Mouse (Mus musculus) heart, postnatal 10 days (tissue): ENCODE results near the gene Ncapg. TPM values are rescaled to one million over a fixed set of nuclear protein-coding genes. Genes with fewer than 3 reads are reported as not detected.
"Not testable (repeated sequence)": the region's sequence is repeated elsewhere in the genome, so short reads cannot be mapped to it uniquely, and the experiment has no call there.

Experiments used
- DNase-seq, 2 experiments: peaks; one replicate each; pipeline ENCODE4 v3.0.0; 2021
- intact Hi-C: fragments of 180-260 bp; cut with DNase I; formaldehyde crosslinking; loops from one replicate; pipeline ENCODE4 v1.15.1; 2025
- total RNA-seq, 2 experiments: library from RNA; stranded (reverse); gene quantifications; 2 replicates each; pipeline ENCODE4 v1.2.3; 2021

The Ncapg gene
- total RNA-seq: 1 to 10 TPM; 6.7 to 7.1 TPM

DNA sequence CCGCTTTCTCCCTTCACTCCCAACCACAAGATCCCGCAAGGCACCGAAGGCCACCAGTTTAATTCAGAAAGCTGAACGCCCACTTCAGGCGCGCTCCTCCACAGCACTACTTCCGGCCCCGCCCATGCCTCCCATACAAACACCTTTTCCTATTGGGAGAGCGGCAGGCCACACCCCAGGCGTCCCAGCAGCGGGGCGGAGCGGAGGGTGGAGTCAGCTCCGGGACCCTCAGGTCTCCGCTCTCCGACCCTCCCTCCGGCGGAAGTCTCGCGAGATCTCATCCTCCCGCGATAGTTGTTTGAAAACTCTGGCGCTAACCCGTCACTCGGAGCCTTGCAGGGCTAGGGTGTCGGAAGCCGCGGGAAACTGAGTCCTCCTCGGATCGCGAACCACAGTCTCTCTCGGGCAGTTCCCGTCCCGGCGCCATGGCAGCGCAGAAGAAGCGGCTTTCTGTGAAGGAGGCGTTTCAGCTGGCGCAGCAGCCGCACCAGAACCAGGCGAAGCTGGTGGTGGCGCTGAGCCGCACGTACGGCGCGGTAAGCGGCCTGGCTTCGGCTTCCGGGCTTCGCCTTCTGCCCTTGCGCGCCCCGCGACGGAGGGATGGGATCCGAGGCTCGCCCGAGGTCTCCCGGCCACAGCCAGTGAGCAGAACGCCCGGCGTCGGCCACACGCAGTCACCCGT, at the start of gene Ncapg:
Gene Ncapg (plus strand): TSS at position 322 of the 682 bp plus-strand sequence.
- intact Hi-C loops: loop anchor here (1.0 to 10.0 kb wide), 6 partner anchors 135 to 1445 kb away; partner anchors contain the start of genes Lap3, Med28 and Tapt1
- DNase-seq: peak; percentile 99 to 100

DNA sequence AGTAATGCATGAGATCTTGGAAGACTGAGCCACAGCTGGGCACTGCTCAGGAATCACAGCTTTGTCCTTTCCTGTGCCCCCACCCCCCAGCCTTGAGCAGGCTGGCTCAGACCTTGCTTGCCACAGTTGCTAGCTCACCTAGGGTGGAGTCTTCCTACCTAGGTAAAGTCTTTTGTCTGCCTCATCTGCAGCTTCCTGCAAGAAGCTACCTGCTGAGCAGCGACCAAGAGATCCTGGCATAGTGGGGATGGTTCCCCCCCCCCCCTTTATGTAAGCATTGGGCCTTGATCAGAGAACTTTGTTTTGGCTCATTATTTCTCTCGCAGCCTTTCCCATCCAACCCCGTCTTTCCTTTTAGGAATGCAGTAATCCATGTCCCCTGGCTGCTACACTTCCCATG, 48.2 kb upstream of the Ncapg start:
- DNase-seq: no peak
- intact Hi-C loops: no loop called here

DNA sequence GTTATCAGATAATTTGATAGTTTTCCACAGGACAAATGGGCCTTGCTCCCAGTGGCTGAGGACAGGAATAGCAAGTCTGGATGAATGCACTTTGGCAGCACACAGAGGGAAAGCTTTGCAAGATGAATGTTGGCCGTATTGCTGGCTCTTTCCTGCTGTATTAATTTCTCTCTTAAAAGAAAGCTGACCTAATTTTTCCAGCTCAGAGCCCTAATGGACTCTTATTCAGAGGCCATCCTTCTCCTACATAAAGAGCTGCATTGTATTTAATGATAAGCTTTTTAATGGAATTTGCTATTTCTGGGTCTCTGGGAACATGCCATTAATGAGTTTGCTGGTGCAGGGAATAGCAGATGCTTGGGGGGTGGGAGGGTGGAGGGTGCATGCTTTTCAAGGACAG, 41.9 kb upstream of the Ncapg start:
- DNase-seq: peak in 1 of 2 experiments; percentile 3
- intact Hi-C loops: no loop called here

- intact Hi-C loops: no loop called here
- DNase-seq: no peak
Measured at GRCm38 (mm10) chr5:45629470-45629869, 40.2 kb upstream of the Ncapg start.

DNA sequence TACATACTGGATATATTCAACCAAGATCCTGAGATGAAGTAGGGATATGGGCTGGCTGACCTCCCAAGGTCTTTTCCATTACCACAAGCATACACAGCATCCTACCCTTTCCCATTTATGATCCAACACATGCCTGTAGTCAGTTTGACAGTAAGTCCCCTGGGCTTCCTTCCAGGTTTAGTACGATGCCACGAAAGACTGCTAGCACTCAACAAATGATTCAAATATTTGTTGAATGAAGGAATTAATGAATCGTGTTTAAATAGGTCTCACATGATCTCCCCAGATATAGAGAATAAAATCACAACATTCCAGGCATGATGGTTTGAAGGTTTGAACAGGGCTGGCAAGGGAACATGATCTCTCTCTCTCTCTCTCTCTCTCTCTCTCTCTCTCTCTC, 31.3 kb upstream of the Ncapg start:
- no peak for DNase-seq
- intact Hi-C loops: no loop called here

DNA sequence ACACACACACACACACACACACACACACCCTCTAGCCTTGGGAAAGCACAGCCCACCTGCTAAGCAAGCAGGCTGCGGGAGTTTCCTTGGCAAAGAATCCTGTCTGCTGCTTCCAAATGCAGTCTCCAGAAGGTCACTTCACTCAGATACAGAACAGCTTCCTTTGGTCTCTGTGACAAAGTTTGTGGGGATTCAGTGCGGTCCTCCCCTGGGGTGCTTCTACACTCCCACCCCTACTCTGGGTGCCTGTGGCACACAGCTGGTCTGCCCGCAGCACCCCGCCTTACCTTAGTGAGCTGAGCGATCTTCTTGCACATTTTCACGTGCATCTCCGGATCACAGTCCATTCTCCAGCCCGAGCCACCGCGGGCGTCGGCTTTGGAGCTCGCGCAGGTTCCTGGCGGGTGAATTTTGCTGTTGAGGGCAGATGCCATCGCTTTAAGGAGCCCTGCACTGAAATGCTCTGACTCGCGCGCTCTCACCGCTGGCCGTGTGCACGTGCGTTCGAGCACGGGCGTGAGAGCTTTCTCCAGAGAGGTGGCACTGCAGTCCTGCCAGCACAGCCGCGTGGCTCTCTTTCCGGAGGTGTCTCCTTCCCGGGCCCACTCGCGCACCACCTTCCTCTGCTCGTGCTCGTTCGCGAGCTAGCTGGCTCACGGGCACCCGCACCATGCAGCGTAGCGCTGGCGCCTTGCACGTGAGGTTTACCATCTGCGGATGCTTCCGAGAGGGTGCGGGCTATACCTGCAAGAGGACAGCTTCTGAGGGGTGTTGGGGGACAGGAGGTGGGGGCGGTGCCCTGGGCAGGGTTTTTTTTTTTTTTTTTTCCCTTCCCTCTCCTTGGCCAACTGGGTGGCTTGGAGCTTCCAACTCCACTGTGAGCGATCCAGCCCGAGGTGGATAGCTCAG, 30.7 kb upstream of the Ncapg start, which contains the start of gene Fam184b:
Gene Fam184b (minus strand): TSS at position 809 of the 909 bp plus-strand sequence.
- intact Hi-C loops: no loop called here
- DNase-seq: peak; percentile 11 to 18

DNA sequence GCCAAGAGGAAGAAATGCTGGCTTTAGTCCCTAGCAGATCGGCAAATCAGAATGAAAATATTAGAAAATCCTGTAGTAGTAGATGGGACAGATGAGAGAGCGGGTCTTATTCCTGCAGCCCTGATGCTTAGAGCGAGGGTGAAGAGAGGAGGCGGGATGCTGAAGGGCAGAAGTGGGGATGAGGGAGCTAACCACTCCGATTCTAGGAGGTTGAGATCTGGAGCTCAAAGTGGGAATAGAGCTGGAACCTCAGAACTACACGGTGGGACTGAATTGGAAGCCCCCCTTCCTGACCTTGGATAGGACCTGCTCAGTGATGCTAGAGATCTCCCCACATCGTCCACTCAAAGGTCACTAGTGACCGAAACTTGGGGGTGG, 30.0 kb upstream of the Ncapg start:
- intact Hi-C loops: no loop called here
- no peak for DNase-seq

DNA sequence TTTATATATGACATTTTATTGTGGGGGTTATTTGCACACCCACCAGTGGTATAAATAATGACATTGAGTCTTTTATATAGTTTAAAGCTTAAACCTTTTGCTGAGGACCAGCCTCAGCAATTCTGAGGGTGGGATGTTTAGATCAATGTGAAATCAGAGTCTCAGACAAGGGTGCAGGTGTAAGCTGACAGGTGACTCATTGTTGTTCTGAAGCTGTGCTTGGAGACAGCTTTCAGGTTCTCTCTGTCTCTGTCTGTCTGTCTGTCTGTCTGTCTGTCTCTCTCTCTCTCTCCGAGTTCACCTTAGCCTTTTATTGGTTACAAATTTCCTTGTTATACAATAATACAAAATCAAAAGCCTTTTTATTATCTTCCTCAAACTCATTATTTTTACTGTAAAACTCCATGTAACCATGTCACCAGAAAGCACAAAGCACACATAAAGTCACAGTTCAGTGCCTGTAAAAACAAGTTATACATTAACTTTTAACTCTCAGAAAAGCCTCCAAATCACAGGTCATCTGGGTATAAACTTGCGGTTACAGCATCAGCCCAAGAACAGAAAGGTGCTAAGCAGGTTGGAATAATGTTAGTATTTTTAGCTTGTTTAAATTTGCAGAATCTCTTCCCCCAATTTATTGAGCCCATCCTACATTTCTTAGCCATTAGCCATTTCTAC, 18.6 kb upstream of the Ncapg start:
- DNase-seq: no peak
- intact Hi-C loops: no loop called here

- intact Hi-C loops, DNase-seq: not testable (repeated sequence)
Measured at GRCm38 (mm10) chr5:45658406-45658805, 11.3 kb upstream of the Ncapg start.

DNA sequence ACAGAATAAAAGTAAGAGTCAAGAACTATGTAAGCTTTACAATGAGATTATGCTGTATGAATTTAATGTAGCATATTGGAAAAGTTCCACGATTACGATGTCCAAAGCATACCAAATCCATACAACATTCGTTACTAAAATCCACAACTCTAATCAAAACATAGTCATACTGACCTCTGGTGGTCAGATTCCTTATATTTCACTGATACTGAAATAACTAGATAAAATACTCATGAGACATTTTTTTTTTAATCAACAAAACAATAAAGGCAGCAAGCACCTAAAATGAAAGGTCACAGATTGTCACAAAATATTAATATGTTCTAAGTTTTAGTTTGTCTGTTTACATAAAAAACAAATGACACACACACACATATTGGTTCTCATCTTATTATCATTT, 1.4 kb upstream of the Ncapg start:
- intact Hi-C loops: loop anchor here (2.0 to 5.0 kb wide), 3 partner anchors 134 to 679 kb away; partner anchors contain the start of gene Med28
- DNase-seq: peak in 1 of 2 experiments; percentile 34

- intact Hi-C loops: loop anchor here (1.0 to 5.0 kb wide), 4 partner anchors 134 to 678 kb away; partner anchors contain the start of gene Med28
- DNase-seq: no peak
Measured at GRCm38 (mm10) chr5:45668831-45669230, 888 bp upstream of the Ncapg start.

GRCm38 (mm10) chr5:45669234-45669597, 503 bp upstream of the Ncapg start:
- DNase-seq: no peak
- intact Hi-C loops: loop anchor here (1.0 to 5.0 kb wide), 4 partner anchors 134 to 678 kb away; partner anchors contain the start of gene Med28

- no peak for DNase-seq
- intact Hi-C loops: loop anchor here (5.0 to 10.0 kb wide), 2 partner anchors 178 to 1445 kb away; partner anchors contain the start of genes Lap3 and Tapt1
Measured at GRCm38 (mm10) chr5:45670280-45670670, 556 bp downstream of the Ncapg start.

DNA sequence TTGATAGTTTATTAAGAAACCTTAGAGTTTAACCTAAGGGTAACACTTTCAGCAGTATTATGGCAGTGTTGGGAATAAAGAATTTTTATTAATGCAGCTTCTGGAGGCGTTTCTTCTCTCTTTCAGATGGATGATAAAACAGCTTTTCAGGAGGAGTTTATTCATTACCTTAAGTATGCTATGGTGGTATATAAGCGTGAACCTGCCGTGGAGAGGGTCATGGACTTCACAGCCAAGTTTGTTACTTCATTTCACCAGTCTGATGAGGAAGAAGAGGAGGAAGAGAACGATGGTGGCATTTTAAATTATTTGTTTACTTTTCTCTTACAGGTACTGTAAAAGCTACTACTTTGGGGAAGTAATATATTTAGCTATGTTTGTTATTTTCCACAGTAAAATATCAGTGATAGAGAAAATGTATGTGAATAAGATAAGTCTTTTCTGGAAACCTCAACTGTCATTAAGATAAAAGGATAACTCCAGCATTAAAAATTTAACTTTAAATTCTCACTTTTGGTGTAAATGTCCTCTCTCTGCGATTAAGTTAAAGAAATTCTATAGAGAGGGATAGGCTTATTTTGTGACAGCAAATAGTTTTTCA, 1.3 kb downstream of the Ncapg start:
- intact Hi-C loops: loop anchor here (5.0 to 10.0 kb wide), 2 partner anchors 179 to 1446 kb away; partner anchors contain the start of genes Lap3 and Tapt1
- DNase-seq: no peak

GRCm38 (mm10) chr5:45675032-45675431, 5.3 kb downstream of the Ncapg start:
- no peak for DNase-seq
- intact Hi-C loops: loop anchor here (10.0 kb wide), 1 partner anchor 1450 kb away; the partner anchor contains the start of gene Tapt1

DNA sequence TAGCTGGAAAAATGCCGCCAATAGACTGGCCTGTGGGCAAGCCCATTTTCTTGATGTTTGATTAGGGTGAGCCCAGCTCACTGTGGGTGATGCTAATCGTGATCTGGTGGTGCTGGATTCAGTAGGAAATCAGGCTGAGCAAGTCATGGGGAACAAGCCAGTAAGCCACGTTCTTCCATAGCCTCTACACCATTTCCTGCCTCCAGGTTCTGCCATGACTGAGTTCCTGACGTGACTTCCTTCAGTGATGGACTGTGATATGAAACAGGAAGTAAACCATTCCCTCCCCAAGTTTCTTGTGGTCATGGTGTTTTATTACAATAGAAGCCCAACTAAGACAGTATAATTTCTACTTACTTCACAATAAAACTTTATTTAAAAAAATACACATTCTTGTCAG, 7.9 kb downstream of the Ncapg start:
- no peak for DNase-seq
- intact Hi-C loops: loop anchor here (10.0 kb wide), 1 partner anchor 1453 kb away; the partner anchor contains the start of gene Tapt1

GRCm38 (mm10) chr5:45679955-45680354, 10.2 kb downstream of the Ncapg start:
- no peak for DNase-seq
- intact Hi-C loops: loop anchor here (10.0 kb wide), 1 partner anchor 1455 kb away; the partner anchor contains the start of gene Tapt1

- DNase-seq: no peak
Measured at GRCm38 (mm10) chr5:45683388-45683787, 13.7 kb downstream of the Ncapg start.

DNA sequence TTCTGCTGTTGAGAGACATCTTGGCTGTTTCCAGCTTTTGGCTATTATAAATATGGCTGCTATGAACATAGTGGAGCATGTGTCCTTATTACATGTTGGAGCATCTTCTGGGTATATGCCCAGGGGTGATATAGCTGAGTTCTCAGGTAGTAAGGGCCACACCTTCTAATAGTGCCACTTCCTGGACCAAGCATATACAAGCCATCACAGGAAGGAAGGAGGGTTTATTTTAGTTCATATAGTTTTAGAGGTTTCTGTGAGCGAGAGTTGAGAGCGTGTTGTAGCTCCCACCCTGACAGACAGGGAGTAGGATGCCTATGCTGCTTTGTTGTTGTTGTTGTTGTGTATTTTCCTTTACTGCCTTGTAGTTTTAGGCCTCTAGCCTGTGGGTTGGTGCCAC, 15.5 kb downstream of the Ncapg start:
- intact Hi-C loops: no loop called here

More at GRCm38 (mm10) chr5:45683388-45683787, 13.7 kb downstream of the Ncapg start:
- intact Hi-C loops: no loop called here

GRCm38 (mm10) chr5:45686223-45686622, 16.5 kb downstream of the Ncapg start:
- intact Hi-C loops: no loop called here
- DNase-seq: no peak

More for the DNA sequence above, 15.5 kb downstream of the Ncapg start:
- no peak for DNase-seq
